Mouse (Mus musculus) neural tube, embryonic 10.5 days (tissue): ENCODE data around the gene Klc4.

Experiments used
- DNase-seq: peaks from one replicate; pipeline ENCODE4 v3.0.0-alpha.2; 2017; ENCODE audit warnings: low spot score; ENCODE audit errors: extremely low spot score

Klc4 gene

DNA sequence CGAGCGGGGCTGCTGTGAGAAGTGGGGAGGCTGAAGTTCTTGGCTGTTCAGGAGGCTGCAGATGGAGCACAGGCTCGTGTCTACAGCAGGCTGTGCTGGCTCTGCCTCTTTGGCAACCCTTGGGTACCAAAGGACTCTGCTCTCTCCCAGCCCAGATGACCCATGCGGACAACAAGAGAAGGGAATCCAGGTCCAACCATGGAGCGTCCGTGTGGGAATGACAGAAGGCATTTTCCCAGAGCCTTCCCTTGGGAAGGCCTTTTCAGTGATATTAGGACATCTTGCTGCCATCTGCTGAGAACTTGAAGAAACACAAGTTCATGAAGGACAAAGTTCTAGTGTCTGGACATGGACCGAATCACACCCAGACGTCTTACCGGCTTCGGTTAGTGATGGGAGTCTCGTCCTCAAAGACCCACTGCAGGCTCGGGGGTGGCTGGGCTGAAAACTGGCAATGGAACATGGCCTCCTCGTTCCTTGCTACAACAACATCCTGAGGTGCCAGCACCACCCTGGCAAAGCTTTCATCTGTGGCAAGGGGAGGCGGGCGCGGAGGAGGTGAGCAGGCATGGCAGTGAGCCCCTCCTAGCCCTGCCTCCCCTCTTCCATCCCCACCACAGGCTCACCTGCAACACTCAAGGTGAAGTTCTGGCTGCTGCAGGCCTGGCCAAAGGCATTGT lies 56.0 kb downstream of the Klc4 start:
- DNase-seq = no peak

DNA sequence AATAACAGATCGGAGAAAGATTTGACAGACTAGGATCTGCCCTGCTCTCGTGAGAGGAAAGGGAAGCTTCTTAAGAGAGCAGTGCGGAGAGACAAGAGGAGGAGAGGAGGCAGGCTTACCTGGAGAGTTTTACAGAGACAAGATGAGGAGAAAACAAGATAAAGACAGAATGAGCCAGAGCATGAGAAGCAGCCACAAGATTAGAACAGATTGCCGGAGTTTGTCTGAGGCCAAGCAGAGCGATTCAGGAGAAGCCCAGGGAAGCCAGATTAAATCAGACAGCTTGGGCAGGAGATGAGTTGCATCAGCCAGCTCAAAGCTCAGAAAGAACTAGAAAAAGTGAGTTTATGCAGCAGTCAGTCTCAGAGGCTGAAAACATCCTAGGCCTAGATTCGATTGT lies 56.9 kb downstream of the Klc4 start:
- no peak for DNase-seq

DNA sequence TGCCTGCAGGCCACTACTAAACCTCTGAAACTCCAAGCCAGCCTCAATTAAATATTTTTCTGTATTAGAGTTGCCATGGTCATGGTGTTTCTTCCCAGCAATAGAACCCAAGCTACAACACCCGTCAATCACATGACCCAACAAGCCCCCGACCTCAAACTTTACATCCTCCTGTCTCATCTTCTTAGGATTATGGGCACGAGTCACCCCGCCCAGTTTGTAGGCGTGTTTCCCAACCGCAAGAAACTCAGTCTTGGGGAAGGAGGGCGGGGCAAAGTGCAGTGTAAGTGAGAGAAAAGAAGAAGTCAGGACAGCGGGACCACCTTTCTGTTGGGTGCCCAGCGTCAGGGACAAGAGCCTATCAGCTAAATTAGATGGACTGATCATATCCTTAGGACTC lies 57.6 kb downstream of the Klc4 start:
- DNase-seq = no peak

- no peak for DNase-seq
Measured at GRCm38 (mm10) chr17:46586327-46586726, 59.5 kb downstream of the Klc4 start.
